Mouse (Mus musculus): ENCODE measurements around the gene Micu1. TPM values are rescaled to one million over a fixed set of nuclear protein-coding genes. Genes with fewer than 3 reads are reported as not detected.

Gene Micu1
- polyA plus RNA-seq, 1 experiment from 2014 or later: 83.8 TPM

DNA sequence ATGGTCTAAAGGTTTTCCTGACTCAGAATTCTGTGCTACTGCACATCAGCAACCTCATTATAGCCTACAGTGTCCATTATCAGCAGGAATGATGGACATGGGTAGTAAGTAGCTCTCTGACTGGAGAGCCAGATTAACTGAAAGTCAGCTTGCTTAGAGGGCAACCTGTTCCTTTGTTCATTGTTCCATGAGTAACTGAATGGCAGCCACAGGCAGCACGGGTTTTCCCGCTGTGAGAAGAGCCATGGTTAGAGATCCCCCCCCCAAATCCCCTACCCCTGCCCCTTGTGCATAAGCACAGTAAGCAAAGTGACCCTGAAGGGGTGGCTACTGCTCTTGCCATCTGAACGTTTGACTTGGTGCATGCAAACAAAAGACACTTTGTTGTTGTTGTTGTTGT lies 78.4 kb downstream of the Micu1 start:
- no peaks in the 10 kb centered on the region for H3K27me3 ChIP-seq
- H3K4me3 ChIP-seq (replicated peaks): no peak overlapping the region
- no peak for ATAC-seq (replicated peaks; ENCODE audit: low FRiP score)
- no peaks in the 10 kb centered on the region for H3K9me3 ChIP-seq (replicated peaks)
- peaks cover 11% of the 10 kb centered on the region for H3K4me1 ChIP-seq
- H3K4me2 ChIP-seq: no peak overlapping the region
- 0 out of 2 replicates have a peak, but pooled peaks cover 9% of the 10 kb centered on the region for H3K36me3 ChIP-seq
- 50% methylated on average over 3 of the region's 3 CpGs for WGBS
- no peak overlapping the region for H3K27ac ChIP-seq
- no peak overlapping the region for H3K9ac ChIP-seq

DNA sequence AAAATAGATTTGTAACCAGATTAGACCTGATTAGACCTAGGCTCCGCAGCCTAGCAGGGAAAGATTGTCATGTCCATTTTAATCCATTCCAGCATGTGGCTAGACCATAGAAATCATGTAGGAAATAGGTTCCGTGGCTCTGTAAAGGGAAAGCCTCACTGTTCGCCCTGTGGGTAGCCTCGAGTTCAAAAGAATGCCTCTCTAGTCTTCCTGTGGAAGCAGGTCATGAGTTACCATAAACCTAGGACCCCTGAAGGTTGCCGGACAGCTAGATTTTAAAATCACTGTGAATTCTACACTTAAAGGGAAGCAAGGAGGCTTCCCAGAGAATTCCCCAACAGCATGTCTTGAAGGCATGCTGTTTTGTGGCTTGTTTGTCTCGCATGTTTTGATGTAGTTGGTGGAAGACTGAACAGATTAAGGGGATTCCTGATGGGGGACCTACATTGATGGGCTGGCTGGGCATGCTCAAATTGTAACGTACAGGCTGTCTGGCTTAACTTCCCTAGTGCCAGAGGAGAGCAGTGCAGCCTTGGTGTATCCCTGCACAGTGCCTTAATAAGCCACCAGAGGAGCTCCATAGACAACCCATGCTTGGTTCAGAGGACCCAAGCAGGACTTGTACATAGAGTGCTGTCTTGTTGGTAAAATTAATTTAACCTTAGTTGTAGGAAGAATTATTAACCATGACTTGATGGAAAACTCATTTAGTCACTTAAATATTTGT lies 79.1 kb downstream of the Micu1 start:
- H3K36me3 ChIP-seq: 0 out of 2 replicates have a peak, but pooled peaks cover 7% of the 10 kb centered on the region
- H3K4me2 ChIP-seq: no peak overlapping the region
- peaks cover 11% of the 10 kb centered on the region for H3K4me1 ChIP-seq
- no peak overlapping the region for H3K9ac ChIP-seq
- H3K27ac ChIP-seq: no peak overlapping the region
- no peaks in the 10 kb centered on the region for H3K27me3 ChIP-seq
- no peaks in the 10 kb centered on the region for H3K9me3 ChIP-seq (replicated peaks)
- no peak for ATAC-seq (replicated peaks; ENCODE audit: low FRiP score)
- H3K4me3 ChIP-seq (replicated peaks): no peak overlapping the region
- 76% methylated on average over 7 of the region's 7 CpGs for WGBS

DNA sequence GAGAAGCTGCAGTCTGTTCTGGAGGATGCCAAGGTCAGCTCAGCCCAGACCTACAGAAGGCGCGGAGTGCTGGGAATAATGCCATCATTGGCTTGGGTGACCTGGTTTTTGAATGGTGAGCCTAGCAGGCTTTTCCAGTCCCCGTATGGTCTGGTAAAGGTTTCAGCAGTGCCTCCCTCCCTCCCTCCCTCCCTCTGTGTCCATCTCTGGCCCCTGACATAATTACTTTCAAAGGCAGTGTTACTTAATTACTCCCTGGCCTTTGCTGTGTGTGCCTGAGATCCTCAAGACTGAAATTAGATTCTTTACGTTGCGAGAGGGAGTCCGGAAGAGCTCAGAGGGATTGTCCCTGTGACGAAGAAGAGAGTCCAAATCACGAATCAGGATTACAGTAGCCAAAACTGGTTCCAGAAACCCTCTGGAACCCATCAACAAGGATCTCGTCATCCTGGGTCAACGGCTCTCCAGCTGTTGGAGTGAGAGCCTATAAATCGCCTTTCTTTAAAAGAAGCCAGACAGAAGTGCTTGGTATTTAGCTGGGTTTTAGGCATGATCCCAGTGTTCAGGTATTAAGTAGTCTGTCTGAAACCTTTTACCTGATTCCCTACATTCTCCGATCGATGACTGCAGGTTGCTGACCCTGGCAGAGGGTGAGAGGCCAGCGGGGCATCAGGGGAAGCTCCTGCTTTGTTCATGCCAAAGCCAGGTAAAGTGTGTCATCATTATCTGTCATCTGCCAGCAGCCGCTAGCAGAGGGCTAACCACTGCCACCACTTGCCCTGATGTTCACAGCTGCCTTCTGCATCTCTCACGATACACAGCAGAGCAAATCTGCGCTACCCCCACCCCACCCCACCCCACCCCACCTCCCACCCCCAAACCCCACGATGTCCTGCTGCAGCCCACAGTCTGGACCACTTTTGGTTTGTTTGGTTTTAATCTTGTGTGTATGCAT lies 82.7 kb downstream of the Micu1 start:
- WGBS: 53% methylated on average over 18 of the region's 18 CpGs
- ATAC-seq (replicated peaks; ENCODE audit: low FRiP score): peak; percentile 20; the same call in 1 of the 2 replicates
- Histone ChIP-seq H3K4me2 (no peak overlapping the region), H3K4me1 (peaks cover 11% of the 10 kb centered on the region), H3K36me3 (peaks cover 21% of the 10 kb centered on the region), H3K9ac (no peak overlapping the region), H3K9me3 (replicated peaks) (no peaks in the 10 kb centered on the region), H3K4me3 (replicated peaks) (no peak overlapping the region), H3K27me3 (no peaks in the 10 kb centered on the region), H3K27ac (no peak overlapping the region)

DNA sequence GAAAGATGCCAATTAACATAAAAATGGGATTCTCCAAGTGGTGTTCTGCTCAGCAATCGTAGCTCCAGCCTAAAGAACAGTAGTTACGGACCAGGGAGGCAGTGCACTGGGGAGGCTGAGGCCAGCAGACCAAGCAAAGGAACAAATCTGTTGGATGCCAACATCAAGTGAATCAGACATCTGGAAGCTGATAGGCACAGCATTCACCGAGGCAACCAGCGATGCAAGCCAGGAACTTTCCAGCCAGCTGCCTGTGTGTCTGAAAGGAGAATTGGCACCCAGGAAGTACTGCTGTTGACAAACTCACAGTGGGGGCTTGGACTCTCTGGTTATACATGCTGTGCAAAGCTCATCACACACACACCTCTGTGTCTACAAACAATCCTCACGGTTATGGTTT lies 84.0 kb downstream of the Micu1 start:
- no peak for ATAC-seq (replicated peaks; ENCODE audit: low FRiP score)
- no peak overlapping the region for H3K4me3 ChIP-seq (replicated peaks)
- peaks cover 16% of the 10 kb centered on the region for H3K4me1 ChIP-seq
- H3K9me3 ChIP-seq (replicated peaks): no peaks in the 10 kb centered on the region
- H3K9ac ChIP-seq: no peak overlapping the region
- no peak overlapping the region for H3K4me2 ChIP-seq
- H3K27ac ChIP-seq: no peak overlapping the region
- 76% methylated on average over 5 of the region's 5 CpGs for WGBS
- H3K27me3 ChIP-seq: no peaks in the 10 kb centered on the region
- H3K36me3 ChIP-seq: peaks cover 25% of the 10 kb centered on the region

DNA sequence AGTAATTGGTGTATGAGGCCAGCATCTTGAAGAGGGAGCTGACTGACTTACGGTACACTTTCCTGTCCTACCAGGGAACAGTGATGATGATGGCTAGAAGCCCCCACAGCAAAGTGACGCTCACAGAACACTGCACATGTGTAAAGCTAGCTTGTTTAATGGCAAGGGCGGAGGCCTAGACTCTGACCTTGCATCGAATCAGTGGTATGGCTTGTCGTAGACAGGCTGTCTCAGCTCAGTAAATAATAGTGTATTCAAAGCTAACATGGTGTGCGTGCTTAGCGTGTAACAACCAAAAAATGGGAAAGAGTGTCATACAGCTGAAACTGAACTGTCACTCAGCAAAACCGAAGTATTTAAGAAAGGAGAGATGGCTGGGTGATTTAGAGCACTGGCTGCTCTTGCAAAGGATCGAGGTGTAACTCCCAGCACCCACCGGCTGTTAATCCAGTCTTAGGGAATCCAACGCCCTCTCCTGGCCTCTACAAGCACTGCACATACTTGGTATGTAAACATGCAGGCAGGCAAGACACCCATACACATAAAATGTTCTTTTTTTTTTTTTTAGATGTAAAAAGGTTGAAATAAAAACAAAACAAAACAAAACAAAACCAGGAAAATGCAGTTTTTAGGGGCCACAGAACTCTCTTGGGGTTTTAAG lies 85.0 kb downstream of the Micu1 start:
- Histone ChIP-seq H3K9ac (no peak overlapping the region), H3K4me2 (no peak overlapping the region), H3K27me3 (no peaks in the 10 kb centered on the region), H3K27ac (no peak overlapping the region), H3K4me3 (replicated peaks) (no peak overlapping the region), H3K4me1 (peaks cover 16% of the 10 kb centered on the region), H3K9me3 (replicated peaks) (no peaks in the 10 kb centered on the region), H3K36me3 (peaks cover 27% of the 10 kb centered on the region)
- 62% methylated on average over 11 of the region's 11 CpGs for WGBS
- ATAC-seq (replicated peaks; ENCODE audit: low FRiP score): no peak

DNA sequence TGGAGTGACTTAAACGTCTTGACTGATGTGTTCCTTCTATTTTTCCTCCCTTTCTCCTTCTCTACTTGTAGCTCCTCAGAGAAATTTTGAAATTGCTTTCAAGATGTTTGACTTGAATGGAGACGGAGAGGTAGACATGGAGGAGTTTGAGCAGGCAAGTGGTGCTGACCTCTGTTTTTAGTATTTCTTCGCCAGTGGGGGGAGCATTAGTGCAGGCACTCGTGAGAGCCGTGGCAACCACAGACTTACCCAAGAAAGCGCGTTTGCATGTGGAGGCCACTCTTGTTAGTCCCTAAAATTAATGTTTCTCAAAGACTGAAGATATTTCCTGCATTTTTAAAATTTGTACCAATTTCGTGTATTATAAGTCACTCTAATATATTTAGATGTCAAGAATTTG lies 85.6 kb downstream of the Micu1 start:
- H3K27me3 ChIP-seq: no peaks in the 10 kb centered on the region
- ATAC-seq (replicated peaks; ENCODE audit: low FRiP score): no peak
- 72% methylated on average over 8 of the region's 8 CpGs for WGBS

DNA sequence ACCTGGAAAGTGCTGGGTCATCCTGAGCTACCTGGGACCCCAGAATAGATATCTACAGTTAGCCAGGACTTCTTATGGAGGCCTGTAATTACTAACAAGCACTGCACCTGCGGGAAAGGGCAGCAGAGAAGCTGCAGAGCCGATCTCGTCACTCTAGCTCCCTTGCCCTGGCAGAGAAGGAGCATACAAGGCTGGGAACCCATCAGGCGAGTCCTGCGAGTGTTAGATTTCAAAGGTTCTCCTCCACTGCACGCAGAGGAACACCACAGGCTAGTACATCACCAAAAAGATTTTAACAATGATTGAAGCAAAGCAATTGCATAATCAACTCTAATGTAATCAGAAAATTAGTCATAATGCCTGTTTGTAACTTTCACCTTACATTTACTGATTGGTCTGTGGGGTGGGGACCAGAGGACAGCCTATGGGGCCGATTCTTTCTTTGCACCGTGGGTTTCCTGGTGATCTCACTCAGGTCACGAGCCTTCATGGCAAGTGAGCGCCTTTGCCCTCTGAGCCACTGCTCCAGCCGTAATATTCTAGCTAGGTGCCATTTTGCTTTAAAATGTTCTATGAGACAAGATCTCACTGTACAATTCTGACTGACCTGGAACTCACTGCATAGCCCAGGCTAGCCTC lies 88.1 kb downstream of the Micu1 start:
- Histone ChIP-seq H3K4me3 (replicated peaks) (no peak overlapping the region), H3K27ac (no peak overlapping the region), H3K9me3 (replicated peaks) (no peaks in the 10 kb centered on the region), H3K9ac (no peak overlapping the region), H3K4me1 (peaks cover 10% of the 10 kb centered on the region), H3K36me3 (peaks cover 34% of the 10 kb centered on the region), H3K4me2 (no peak overlapping the region), H3K27me3 (no peaks in the 10 kb centered on the region)
- peak; percentile 34; the same call in 1 of the 2 replicates for ATAC-seq (replicated peaks; ENCODE audit: low FRiP score)
- 55% methylated on average over 11 of the region's 11 CpGs for WGBS

More for the DNA sequence above, 85.6 kb downstream of the Micu1 start:
- H3K9ac ChIP-seq: no peak overlapping the region
- no peaks in the 10 kb centered on the region for H3K9me3 ChIP-seq (replicated peaks)
- peaks cover 31% of the 10 kb centered on the region for H3K36me3 ChIP-seq
- no peak overlapping the region for H3K4me3 ChIP-seq (replicated peaks)
- H3K4me2 ChIP-seq: no peak overlapping the region
- peaks cover 19% of the 10 kb centered on the region for H3K4me1 ChIP-seq
- no peak overlapping the region for H3K27ac ChIP-seq

DNA sequence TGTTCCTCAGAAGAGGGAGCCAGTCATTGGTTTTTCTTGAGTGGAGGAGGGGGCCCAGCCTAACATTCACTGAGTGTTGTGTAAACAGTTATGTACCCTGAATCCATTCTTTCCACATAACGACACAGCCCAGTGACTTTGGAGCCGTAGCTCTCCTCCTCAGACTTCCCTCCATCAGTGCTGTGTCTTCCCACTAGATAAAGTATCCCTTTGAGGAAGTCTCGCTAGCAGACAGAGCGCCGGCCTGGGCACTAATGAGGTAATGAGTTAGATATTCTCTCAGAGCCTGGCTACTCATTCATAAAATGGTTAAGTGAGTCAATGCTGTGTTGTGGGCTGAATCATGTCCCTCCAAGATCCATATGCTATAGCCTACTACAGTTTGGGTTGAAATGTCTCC lies 89.6 kb downstream of the Micu1 start:
- 47% methylated on average over 5 of the region's 5 CpGs for WGBS
- ATAC-seq (replicated peaks; ENCODE audit: low FRiP score): peak; percentile 81

DNA sequence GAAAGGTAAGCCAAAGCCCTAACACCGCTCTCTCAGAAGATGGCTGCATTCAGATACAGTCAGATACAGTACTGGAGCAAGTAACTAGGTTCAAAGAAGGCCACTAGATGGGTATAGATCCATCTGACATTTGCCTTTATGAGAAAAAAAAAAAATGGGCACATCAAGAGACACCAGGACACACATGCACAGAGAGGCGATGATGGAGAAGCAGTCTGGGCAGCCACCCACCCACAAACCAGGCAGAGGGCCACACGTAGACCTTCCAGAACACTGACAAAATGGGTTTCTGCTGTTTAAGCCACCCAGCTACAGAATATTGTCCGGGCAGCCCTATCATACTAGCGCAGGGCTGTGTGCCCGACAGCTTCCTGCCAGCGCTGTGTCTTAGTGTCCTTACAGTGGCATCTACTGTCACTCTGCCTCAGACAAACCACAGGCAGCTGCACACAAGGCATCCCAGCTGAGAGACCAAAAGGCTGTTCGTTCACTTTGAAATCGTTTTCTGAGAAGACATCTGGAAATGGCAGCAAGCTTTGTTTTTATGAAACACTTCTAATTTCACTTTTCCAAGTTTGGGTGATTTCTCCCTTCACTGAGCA lies 90.4 kb downstream of the Micu1 start:
- WGBS: 91% methylated on average over 9 of the region's 9 CpGs

More for the DNA sequence above, 89.6 kb downstream of the Micu1 start:
- Histone ChIP-seq H3K9me3 (replicated peaks) (no peaks in the 10 kb centered on the region), H3K4me1 (peaks cover 10% of the 10 kb centered on the region), H3K27me3 (no peaks in the 10 kb centered on the region), H3K27ac (0 out of 2 replicates have a peak overlapping the region, but pooled peaks have one; percentile 45), H3K4me3 (replicated peaks) (no peak overlapping the region), H3K9ac (no peak overlapping the region), H3K4me2 (no peak overlapping the region), H3K36me3 (peaks cover 37% of the 10 kb centered on the region)

DNA sequence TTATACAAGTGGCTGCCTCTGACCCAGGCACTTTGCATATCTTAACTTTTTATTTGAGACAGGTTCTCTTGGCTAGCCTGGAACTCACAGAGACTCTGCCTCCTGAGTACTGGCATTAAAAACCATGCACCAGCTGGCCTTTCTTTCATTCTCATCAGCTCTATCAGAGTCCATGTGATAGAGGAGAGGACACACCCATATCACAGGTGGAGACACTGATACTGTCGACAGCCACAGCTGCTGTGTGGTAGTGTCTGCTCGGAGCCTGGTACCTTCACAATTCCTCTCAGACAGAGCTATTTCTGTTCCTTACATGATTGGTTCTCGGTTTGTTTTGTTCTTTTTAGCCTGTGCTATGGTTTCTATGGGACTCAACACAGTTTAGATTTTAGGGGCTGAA lies 91.2 kb downstream of the Micu1 start:
- no peak overlapping the region for H3K4me3 ChIP-seq (replicated peaks)
- no peak overlapping the region for H3K9ac ChIP-seq
- ATAC-seq (replicated peaks; ENCODE audit: low FRiP score): no peak
- H3K27ac ChIP-seq: no peak overlapping the region
- H3K9me3 ChIP-seq (replicated peaks): no peaks in the 10 kb centered on the region
- no peaks in the 10 kb centered on the region for H3K27me3 ChIP-seq
- H3K4me2 ChIP-seq: no peak overlapping the region
- WGBS: 73% methylated on average over 3 of the region's 3 CpGs
- H3K4me1 ChIP-seq: peaks cover 11% of the 10 kb centered on the region
- peaks cover 34% of the 10 kb centered on the region for H3K36me3 ChIP-seq

More for the DNA sequence above, 90.4 kb downstream of the Micu1 start:
- ATAC-seq (replicated peaks; ENCODE audit: low FRiP score): no peak
- Histone ChIP-seq H3K27ac (no peak overlapping the region), H3K4me3 (replicated peaks) (no peak overlapping the region), H3K9ac (no peak overlapping the region), H3K4me1 (peaks cover 10% of the 10 kb centered on the region), H3K27me3 (no peaks in the 10 kb centered on the region), H3K4me2 (no peak overlapping the region), H3K36me3 (peaks cover 37% of the 10 kb centered on the region), H3K9me3 (replicated peaks) (no peaks in the 10 kb centered on the region)

DNA sequence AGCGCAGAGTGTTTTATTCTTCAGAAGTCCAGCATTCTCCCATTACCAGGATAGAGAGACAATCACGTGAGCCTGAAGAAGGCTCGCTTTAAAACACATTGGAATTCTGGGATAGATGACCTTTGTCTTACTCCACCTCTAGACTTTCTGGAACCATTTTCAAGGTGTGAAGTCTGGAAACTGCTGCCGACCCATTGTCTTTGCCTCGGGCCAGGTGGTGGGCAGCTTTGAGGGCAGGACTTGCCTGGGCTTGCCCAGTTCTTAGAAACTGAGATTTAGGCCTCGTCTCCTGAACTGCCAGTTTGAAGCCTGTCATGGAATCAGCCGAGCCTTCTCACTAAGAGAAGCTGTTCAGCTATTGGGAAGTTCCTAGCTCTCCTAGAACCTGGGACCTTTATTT lies 92.8 kb downstream of the Micu1 start:
- Histone ChIP-seq H3K36me3 (peaks cover 21% of the 10 kb centered on the region; the same call in 1 of the 2 replicates), H3K27ac (no peak overlapping the region), H3K4me3 (replicated peaks) (no peak overlapping the region), H3K4me2 (no peak overlapping the region), H3K4me1 (peaks cover 27% of the 10 kb centered on the region), H3K27me3 (no peaks in the 10 kb centered on the region), H3K9ac (no peak overlapping the region), H3K9me3 (replicated peaks) (no peaks in the 10 kb centered on the region)
- ATAC-seq (replicated peaks; ENCODE audit: low FRiP score): no peak
- 92% methylated on average over 7 of the region's 7 CpGs for WGBS

Data from kidney, embryonic 15.5 days (tissue).